Mouse (Mus musculus): ENCODE results near the gene Prkn.

- TF ChIP-seq CTCF (IDR thresholded peaks at IDR 0.05; ENCODE audit: borderline replicate concordance, insufficient read depth, low read depth, low read length) (no peak), POLR2A (IDR thresholded peaks at IDR 0.05; ENCODE audit: borderline replicate concordance, insufficient read depth, low read length) (no peak)
These were observed 980.6 kb downstream of the Prkn start for GRCm38 (mm10) chr17:11820757-11821156.

Measured in cerebellum, adult 2 months (tissue).